Mouse (Mus musculus) G1E (cell line): ENCODE measurements around the gene Mms19.

Experiments used
- CTCF ChIP-seq: IDR thresholded peaks from 2 replicates; pipeline ENCODE4 v1.5.1; 2012; ENCODE audit warnings: low read depth, low read length, inconsistent platforms, mixed read lengths
- GATA1 ChIP-seq: IDR thresholded peaks from 2 replicates; pipeline ENCODE4 v1.6.1; 2012; ENCODE audit warnings: borderline replicate concordance, low read length, inconsistent platforms, mixed read lengths
- GATA2 ChIP-seq: IDR thresholded peaks from 2 replicates; pipeline ENCODE4 v1.6.1; 2012; ENCODE audit warnings: low read depth, low read length, inconsistent platforms, borderline replicate concordance
- TAL1 ChIP-seq: conservative IDR thresholded peaks from 2 replicates; pipeline ENCODE4 v1.6.1; 2012; ENCODE audit warnings: low read depth, low read length, inconsistent platforms, mixed read lengths

DNA sequence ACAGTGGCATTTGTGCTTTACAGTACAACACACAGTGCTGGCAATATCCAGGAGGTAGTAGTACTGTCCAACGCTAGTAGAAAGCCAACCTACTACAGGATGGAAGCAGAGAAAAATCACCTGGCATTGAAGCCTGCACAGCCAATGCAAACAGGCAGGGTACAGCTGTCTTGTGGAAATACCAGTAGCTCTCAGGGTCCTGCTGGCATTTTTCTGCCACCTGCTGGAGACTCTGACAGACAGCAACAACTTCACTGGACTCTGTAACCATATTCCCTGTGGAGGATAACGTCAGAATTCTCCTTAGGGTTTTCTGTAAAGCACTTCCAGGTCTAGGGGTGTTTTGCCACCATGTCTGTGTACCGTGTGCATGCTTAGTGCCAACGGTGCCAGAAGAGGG, 28.7 kb downstream of the Mms19 start:
- no peak for TF ChIP-seq GATA2
- no peak for TF ChIP-seq CTCF
- no peak for TF ChIP-seq TAL1
- TF ChIP-seq GATA1: no peak
